Mouse (Mus musculus) telencephalon, adult 2 months (tissue): ENCODE data around the gene Gabra3.
A peak's percentile ranks its signal among the peaks of the same experiment; 100 is the strongest.

Experiments
- DNase-seq: peaks from one replicate; pipeline ENCODE4 v3.0.0-alpha.2; 2011; ENCODE audit warnings: low read depth, low spot score

Gene Gabra3

DNA sequence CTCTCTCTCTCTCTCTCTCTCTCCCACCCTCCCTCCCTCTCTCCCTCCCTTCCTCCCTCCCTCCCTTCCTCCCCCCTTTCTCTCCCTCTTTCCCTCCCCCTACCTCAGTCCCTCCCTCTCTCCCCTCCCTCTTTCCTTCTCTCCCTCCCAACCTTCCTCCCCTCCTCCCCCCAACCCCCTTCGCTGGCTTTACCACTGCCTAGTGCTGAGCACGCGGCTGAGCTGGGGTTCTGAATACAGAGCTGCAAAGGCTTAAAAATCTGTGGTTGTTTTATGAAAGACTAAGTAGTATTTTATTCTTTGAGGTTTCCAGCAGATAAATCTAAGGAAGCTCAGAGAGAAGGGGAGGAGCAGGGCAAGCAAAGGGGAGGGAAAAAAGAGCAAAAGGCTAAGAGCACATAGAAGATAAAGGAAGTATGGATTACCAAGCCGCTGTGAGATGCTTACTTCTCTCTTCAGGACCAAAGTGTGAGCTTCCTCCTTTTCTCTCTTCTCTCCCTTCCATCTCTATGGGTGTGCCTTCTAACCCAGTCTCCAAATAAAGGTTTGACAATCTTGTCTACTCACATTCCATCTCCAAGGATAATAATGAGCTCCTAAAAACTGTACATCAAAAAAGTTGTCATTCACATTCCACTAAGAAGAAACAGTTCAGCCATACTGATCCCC is at the start of gene Gabra3:
Gabra3 (minus strand) TSS at position 619 of the 669 bp plus-strand sequence.
- peak; percentile 13 for DNase-seq

GRCm38 (mm10) chrX:72655789-72656188 is 859 bp downstream of the Gabra3 start:
- no peak for DNase-seq

DNA sequence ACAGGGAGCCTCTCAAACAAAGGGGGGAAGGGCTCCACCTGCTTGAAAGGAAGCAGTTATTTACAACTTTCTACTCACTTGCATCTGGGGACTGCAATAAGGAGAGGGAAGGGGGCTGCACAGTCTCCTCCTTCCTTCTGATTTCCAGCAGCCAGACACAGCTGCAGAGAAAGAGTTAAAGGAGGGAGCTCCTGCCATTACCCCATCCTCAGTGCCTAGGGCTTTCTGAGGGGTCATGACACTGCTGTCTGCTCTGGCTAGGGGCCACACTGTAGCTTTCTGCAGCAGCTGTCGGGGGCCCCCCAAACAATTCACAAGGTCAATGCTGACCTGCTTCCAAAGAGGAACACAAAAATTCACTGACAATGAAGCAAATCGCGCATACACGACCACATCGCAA is 1.3 kb downstream of the Gabra3 start:
- DNase-seq: no peak

DNA sequence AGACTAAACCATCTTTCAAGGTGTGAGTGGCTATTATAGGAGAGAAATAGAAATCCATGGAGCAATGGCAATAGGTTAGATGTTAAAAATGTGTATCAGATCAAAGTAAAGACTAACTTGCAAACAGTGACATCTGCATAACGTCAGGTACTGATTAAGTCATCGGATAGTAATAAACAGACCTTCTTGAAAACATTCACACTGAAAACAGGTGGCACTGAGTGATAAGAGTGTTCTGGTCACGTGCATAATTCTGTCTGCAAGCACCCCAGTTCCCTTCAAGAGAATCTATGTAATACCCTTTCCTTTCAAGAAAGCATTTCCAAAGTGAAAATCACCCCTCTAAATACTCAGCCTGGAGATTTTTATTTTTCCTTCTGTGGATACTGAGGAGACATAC is 6.0 kb downstream of the Gabra3 start:
- DNase-seq: no peak

- DNase-seq: no peak
Measured at GRCm38 (mm10) chrX:72644691-72645090, 12.0 kb downstream of the Gabra3 start.

DNA sequence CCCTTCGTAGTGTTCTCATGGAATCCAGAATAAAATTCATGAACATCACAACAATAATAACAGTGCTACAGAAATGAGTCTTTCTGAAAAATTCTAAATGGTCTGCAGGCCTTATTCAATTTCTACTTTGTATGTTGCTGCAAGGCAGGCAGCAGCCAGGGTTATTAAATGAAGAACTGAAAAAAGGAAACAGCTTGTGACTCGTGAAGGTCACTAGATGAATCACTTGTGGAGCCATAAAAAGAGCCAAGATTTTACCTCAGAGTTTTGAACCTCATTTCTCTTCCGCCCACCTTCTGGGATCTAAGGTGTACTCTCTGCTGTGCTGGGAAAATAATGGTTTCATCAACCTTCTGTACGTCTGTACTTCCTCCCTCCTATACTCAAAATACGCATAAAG is 159.4 kb downstream of the Gabra3 start:
- no peak for DNase-seq

DNA sequence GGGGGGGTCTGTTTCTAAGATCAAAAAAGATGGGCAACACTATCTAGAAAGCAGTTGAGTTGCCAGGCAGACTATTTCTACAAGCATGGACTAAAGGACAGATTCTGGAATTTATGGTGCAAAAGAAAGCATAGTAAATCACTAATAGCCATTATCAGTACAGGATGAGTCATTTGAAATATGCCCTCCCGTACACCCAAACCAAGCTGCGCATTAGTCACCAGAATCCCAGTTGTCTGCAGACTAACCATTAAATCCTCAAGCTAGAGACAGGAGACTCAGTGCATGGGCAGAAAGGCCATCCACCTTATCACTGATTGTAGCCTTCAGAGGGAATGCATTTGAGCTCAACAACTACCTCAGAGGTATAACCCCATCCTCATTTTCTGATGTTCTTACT is 166.8 kb downstream of the Gabra3 start:
- no peak for DNase-seq

DNA sequence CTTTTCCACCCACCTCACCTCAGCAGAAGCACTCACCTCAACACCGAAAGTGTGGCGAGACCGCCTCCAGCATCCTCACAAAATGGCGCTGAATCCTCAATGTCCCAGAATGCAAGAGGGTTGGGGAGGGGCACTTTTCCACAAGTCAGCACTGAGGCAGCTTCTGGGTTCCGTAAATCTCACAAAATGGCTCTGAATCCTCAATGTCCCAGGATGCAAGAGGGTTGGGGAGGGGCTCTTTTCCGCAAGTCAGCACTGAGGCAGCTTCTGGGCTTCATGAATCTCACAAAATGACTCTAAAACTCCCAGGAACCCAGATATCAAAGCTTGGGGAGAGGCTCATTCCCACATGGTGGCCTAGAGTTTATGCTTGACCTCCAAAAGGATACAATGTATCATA is 269.9 kb downstream of the Gabra3 start, which contains the start of gene Magea10:
Magea10 (minus strand) TSS at position 101 of the 400 bp plus-strand sequence.
- no peak for DNase-seq
